Mouse (Mus musculus): ENCODE data around the gene Slc5a8. TPM values are rescaled to one million over a fixed set of nuclear protein-coding genes. Genes with fewer than 3 reads are reported as not detected.
A peak's percentile ranks its signal among the peaks of the same experiment; 100 is the strongest.

Slc5a8 gene
- total and polyA plus RNA-seq, 2 experiments from 2014 or later, result 0.17 to 0.38 TPM

- Histone ChIP-seq H3K4me1 (ENCODE audit: insufficient read depth, low read length) (no peaks in the 10 kb centered on the region), H3K4me3 (ENCODE audit: low read depth, low read length) (peak overlapping the region; percentile 49), H3K27me3 (ENCODE audit: insufficient read depth, low read length) (peaks cover 8% of the 10 kb centered on the region), H3K27ac (ENCODE audit: low read depth, low read length) (no peak overlapping the region), H3K36me3 (ENCODE audit: insufficient read depth, low read length) (no peaks in the 10 kb centered on the region), H3K4me2 (ENCODE audit: low read depth, low read length, poor library complexity, severe bottlenecking) (peak overlapping the region; percentile 95), H3K9ac (replicated peaks; ENCODE audit: low read length, poor library complexity, severe bottlenecking) (0 out of 2 replicates have a peak overlapping the region, but pooled peaks have one; percentile 13), H3K9me3 (ENCODE audit: low read length) (no peaks in the 10 kb centered on the region)
- no peak for TF ChIP-seq CTCF (IDR thresholded peaks at IDR 0.05)
- DNase-seq (ENCODE audit: low spot score), result no peak
- WGBS, result 1% methylated on average over 32 of the region's 32 CpGs
- 0 out of 2 replicates have a peak, but pooled peaks have one; percentile 44 for ATAC-seq (ENCODE audit: low FRiP score)
Measured at GRCm38 (mm10) chr10:88886114-88886513, 322 bp downstream of the Slc5a8 start.

GRCm38 (mm10) chr10:88888376-88888775 lies 2.6 kb downstream of the Slc5a8 start:
- Histone ChIP-seq H3K4me1 (ENCODE audit: insufficient read depth, low read length) (no peaks in the 10 kb centered on the region), H3K4me3 (ENCODE audit: low read depth, low read length) (no peak overlapping the region), H3K27me3 (ENCODE audit: insufficient read depth, low read length) (peaks cover 8% of the 10 kb centered on the region), H3K27ac (ENCODE audit: low read depth, low read length) (no peak overlapping the region), H3K4me2 (ENCODE audit: low read depth, low read length, poor library complexity, severe bottlenecking) (no peak overlapping the region), H3K9me3 (ENCODE audit: low read length) (no peaks in the 10 kb centered on the region), H3K36me3 (ENCODE audit: insufficient read depth, low read length) (no peaks in the 10 kb centered on the region), H3K9ac (replicated peaks; ENCODE audit: low read length, poor library complexity, severe bottlenecking) (no peak overlapping the region)
- 68% methylated on average over 2 of the region's 2 CpGs for WGBS
- no peak for ATAC-seq (ENCODE audit: low FRiP score)
- no peak for TF ChIP-seq CTCF (IDR thresholded peaks at IDR 0.05)
- no peak for DNase-seq (ENCODE audit: low spot score)

GRCm38 (mm10) chr10:88891410-88891809 lies 5.6 kb downstream of the Slc5a8 start:
- 86% methylated on average over 7 of the region's 7 CpGs for WGBS
- no peak for ATAC-seq (ENCODE audit: low FRiP score)
- no peaks in the 10 kb centered on the region for H3K36me3 ChIP-seq (ENCODE audit: insufficient read depth, low read length)

GRCm38 (mm10) chr10:88892560-88893087 lies 6.8 kb downstream of the Slc5a8 start:
- 78% methylated on average over 8 of the region's 8 CpGs for WGBS
- no peak for TF ChIP-seq CTCF (IDR thresholded peaks at IDR 0.05)

More at GRCm38 (mm10) chr10:88891410-88891809, 5.6 kb downstream of the Slc5a8 start:
- Histone ChIP-seq H3K4me3 (ENCODE audit: low read depth, low read length) (no peak overlapping the region), H3K9me3 (ENCODE audit: low read length) (no peaks in the 10 kb centered on the region), H3K4me2 (ENCODE audit: low read depth, low read length, poor library complexity, severe bottlenecking) (no peak overlapping the region), H3K4me1 (ENCODE audit: insufficient read depth, low read length) (no peaks in the 10 kb centered on the region), H3K27ac (ENCODE audit: low read depth, low read length) (no peak overlapping the region), H3K27me3 (ENCODE audit: insufficient read depth, low read length) (no peaks in the 10 kb centered on the region; the same call in 1 of the 2 replicates), H3K9ac (replicated peaks; ENCODE audit: low read length, poor library complexity, severe bottlenecking) (no peak overlapping the region)
- no peak for DNase-seq (ENCODE audit: low spot score)
- TF ChIP-seq CTCF (IDR thresholded peaks at IDR 0.05), result no peak

GRCm38 (mm10) chr10:88897032-88897431 lies 11.2 kb downstream of the Slc5a8 start:
- no peak for ATAC-seq (ENCODE audit: low FRiP score)
- WGBS, result 92% methylated on average over 6 of the region's 6 CpGs

More at GRCm38 (mm10) chr10:88892560-88893087, 6.8 kb downstream of the Slc5a8 start:
- Histone ChIP-seq H3K4me3 (ENCODE audit: low read depth, low read length) (no peak overlapping the region), H3K27ac (ENCODE audit: low read depth, low read length) (no peak overlapping the region), H3K4me1 (ENCODE audit: insufficient read depth, low read length) (no peaks in the 10 kb centered on the region), H3K27me3 (ENCODE audit: insufficient read depth, low read length) (no peaks in the 10 kb centered on the region), H3K9ac (replicated peaks; ENCODE audit: low read length, poor library complexity, severe bottlenecking) (no peak overlapping the region), H3K36me3 (ENCODE audit: insufficient read depth, low read length) (no peaks in the 10 kb centered on the region), H3K4me2 (ENCODE audit: low read depth, low read length, poor library complexity, severe bottlenecking) (no peak overlapping the region), H3K9me3 (ENCODE audit: low read length) (no peaks in the 10 kb centered on the region)
- DNase-seq (ENCODE audit: low spot score) (no peak), ATAC-seq (ENCODE audit: low FRiP score) (no peak)

GRCm38 (mm10) chr10:88949649-88950296 lies 64.0 kb downstream of the Slc5a8 start:
- WGBS, result 95% methylated on average over 12 of the region's 12 CpGs
- Histone ChIP-seq H3K9ac (replicated peaks; ENCODE audit: low read length, poor library complexity, severe bottlenecking) (no peak overlapping the region), H3K4me3 (ENCODE audit: low read depth, low read length) (no peak overlapping the region), H3K4me2 (ENCODE audit: low read depth, low read length, poor library complexity, severe bottlenecking) (no peak overlapping the region), H3K4me1 (ENCODE audit: insufficient read depth, low read length) (no peaks in the 10 kb centered on the region), H3K36me3 (ENCODE audit: insufficient read depth, low read length) (0 out of 2 replicates have a peak, but pooled peaks cover 4% of the 10 kb centered on the region), H3K27ac (ENCODE audit: low read depth, low read length) (no peak overlapping the region), H3K27me3 (ENCODE audit: insufficient read depth, low read length) (no peaks in the 10 kb centered on the region), H3K9me3 (ENCODE audit: low read length) (no peaks in the 10 kb centered on the region)
- no peak for TF ChIP-seq CTCF (IDR thresholded peaks at IDR 0.05)
- no peak for DNase-seq (ENCODE audit: low spot score)
- no peak for ATAC-seq (ENCODE audit: low FRiP score)

More at GRCm38 (mm10) chr10:88897032-88897431, 11.2 kb downstream of the Slc5a8 start:
- Histone ChIP-seq H3K9ac (replicated peaks; ENCODE audit: low read length, poor library complexity, severe bottlenecking) (no peak overlapping the region), H3K27ac (ENCODE audit: low read depth, low read length) (no peak overlapping the region), H3K4me3 (ENCODE audit: low read depth, low read length) (no peak overlapping the region), H3K4me2 (ENCODE audit: low read depth, low read length, poor library complexity, severe bottlenecking) (no peak overlapping the region), H3K4me1 (ENCODE audit: insufficient read depth, low read length) (no peaks in the 10 kb centered on the region), H3K9me3 (ENCODE audit: low read length) (no peaks in the 10 kb centered on the region), H3K27me3 (ENCODE audit: insufficient read depth, low read length) (no peaks in the 10 kb centered on the region), H3K36me3 (ENCODE audit: insufficient read depth, low read length) (no peaks in the 10 kb centered on the region)
- no peak for DNase-seq (ENCODE audit: low spot score)
- TF ChIP-seq CTCF (IDR thresholded peaks at IDR 0.05), result no peak
